ENCODE assay signal across 11 mouse cellular contexts in the genomic region with DNA sequence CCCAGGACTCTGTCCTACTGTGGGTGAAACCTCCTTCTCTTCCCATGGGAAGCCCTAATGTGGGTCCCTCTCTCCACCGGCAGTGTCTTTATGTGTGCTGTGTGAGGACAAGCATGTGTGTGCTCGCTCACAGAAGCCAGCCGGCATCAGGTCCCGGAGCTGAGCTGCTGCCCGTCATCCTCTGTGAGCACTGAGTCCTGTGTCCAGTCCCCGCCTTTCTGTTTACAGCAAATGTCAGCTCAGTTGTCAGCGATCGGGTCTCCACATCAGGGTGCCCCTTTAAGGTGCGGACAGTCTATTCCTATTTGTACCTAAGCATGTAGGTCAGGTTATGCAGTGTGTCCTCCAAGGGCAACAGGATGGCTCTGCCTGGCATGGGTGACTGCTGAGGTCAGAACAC. TPM values are rescaled to one million over a fixed set of nuclear protein-coding genes. Genes with fewer than 3 reads are reported as not detected.
DNase-seq lines count a peak whose midpoint lies in the region; ATAC-seq and TF ChIP-seq lines count a peak whose summit lies in the region.
"Had no signal": no experiment of that assay in that cellular context is flagged by ENCODE, and none has a peak within 500 bp of the region (broad histone marks: within the 10 kb centered on the region; RNA-seq: fewer than 3 reads in every experiment).

No protein-coding gene starts in this region.

- TF ChIP-seq CTCF in forebrain, postnatal 0 days (IDR thresholded peaks at IDR 0.05; ENCODE audit: low read depth) = no peak
- no peak for TF ChIP-seq CTCF in stomach, postnatal 0 days (IDR thresholded peaks at IDR 0.05; ENCODE audit: low read depth)

- 0 out of 2 replicates have a peak overlapping the region, but pooled peaks have one; percentile 65 for H3K27ac ChIP-seq in forebrain, embryonic 10.5 days
- no peak overlapping the region for H3K27ac ChIP-seq in forebrain, postnatal 0 days (ENCODE audit: low read depth, low read length)
- H3K27ac ChIP-seq in hindbrain, embryonic 16.5 days (ENCODE audit: low read depth, low read length) = 0 out of 2 replicates have a peak overlapping the region, but pooled peaks have one; percentile 29
- no peak overlapping the region for H3K27ac ChIP-seq in hindbrain, embryonic 12.5 days
- peak overlapping the region; percentile 95 for H3K27ac ChIP-seq in stomach, postnatal 0 days (replicated peaks)
- H3K27ac ChIP-seq: liver, embryonic 14.5 days; midbrain, embryonic 13.5 days had no signal

- H3K4me1 ChIP-seq in forebrain, embryonic 10.5 days = peaks cover 71% of the 10 kb centered on the region
- no peaks in the 10 kb centered on the region for H3K4me1 ChIP-seq in forebrain, postnatal 0 days (ENCODE audit: insufficient read depth)
- H3K4me1 ChIP-seq in hindbrain, embryonic 16.5 days (ENCODE audit: control insufficient read depth, insufficient read depth, low read depth, low read length) = peaks cover 23% of the 10 kb centered on the region
- peaks cover 58% of the 10 kb centered on the region for H3K4me1 ChIP-seq in hindbrain, embryonic 12.5 days
- peaks cover 92% of the 10 kb centered on the region for H3K4me1 ChIP-seq in megakaryocyte, embryonic 14.5 days
- peaks cover 40% of the 10 kb centered on the region for H3K4me1 ChIP-seq in stomach, postnatal 0 days (replicated peaks; ENCODE audit: control insufficient read depth, insufficient read depth)

- DNase-seq in forebrain, embryonic 10.5 days (ENCODE audit: extremely low spot score, low spot score) = no peak
- DNase-seq in forebrain, postnatal 0 days = no peak
- no peak for DNase-seq in stomach, postnatal 0 days (ENCODE audit: low spot score)
- no peak for DNase-seq in right cerebral cortex, postnatal 4 days

- H3K36me3 ChIP-seq in forebrain, embryonic 10.5 days (replicated peaks) = peaks cover 81% of the 10 kb centered on the region
- peaks cover 60% of the 10 kb centered on the region for H3K36me3 ChIP-seq in forebrain, postnatal 0 days (ENCODE audit: insufficient read depth)
- peaks cover 31% of the 10 kb centered on the region for H3K36me3 ChIP-seq in hindbrain, embryonic 16.5 days (ENCODE audit: control insufficient read depth, insufficient read depth, low read length)
- peaks cover 78% of the 10 kb centered on the region for H3K36me3 ChIP-seq in hindbrain, embryonic 12.5 days
- H3K36me3 ChIP-seq in megakaryocyte, embryonic 14.5 days (replicated peaks; ENCODE audit: low read length) = peaks cover 76% of the 10 kb centered on the region
- H3K36me3 ChIP-seq in stomach, postnatal 0 days (ENCODE audit: control insufficient read depth, insufficient read depth, low read length) = peaks cover 16% of the 10 kb centered on the region

- no peaks in the 10 kb centered on the region for H3K9me3 ChIP-seq in forebrain, embryonic 10.5 days
- H3K9me3 ChIP-seq in forebrain, postnatal 0 days (ENCODE audit: low read length) = no peaks in the 10 kb centered on the region
- H3K9me3 ChIP-seq in hindbrain, embryonic 16.5 days (ENCODE audit: control insufficient read depth, low read length) = no peaks in the 10 kb centered on the region
- H3K9me3 ChIP-seq in hindbrain, embryonic 12.5 days (replicated peaks) = no peaks in the 10 kb centered on the region
- H3K9me3 ChIP-seq in megakaryocyte, embryonic 14.5 days = no peaks in the 10 kb centered on the region
- H3K9me3 ChIP-seq in stomach, postnatal 0 days (ENCODE audit: control insufficient read depth, low read length) = no peaks in the 10 kb centered on the region
- H3K9me3 ChIP-seq: midbrain, embryonic 13.5 days had no signal

- ATAC-seq in forebrain, postnatal 0 days = no peak
- no peak for ATAC-seq in hindbrain, embryonic 16.5 days
- no peak for ATAC-seq in hindbrain, embryonic 12.5 days (ENCODE audit: low FRiP score)
- no peak for ATAC-seq in megakaryocyte, adult 5-6 weeks (ENCODE audit: poor library complexity, severe bottlenecking)
- no peak for ATAC-seq in stomach, postnatal 0 days (ENCODE audit: low FRiP score, low TSS enrichment)
- ATAC-seq: activated CD4-positive, CD25-positive, alpha-beta regulatory T cell, adult 4 months; midbrain, embryonic 13.5 days had no signal

- no peak overlapping the region for H3K9ac ChIP-seq in forebrain, postnatal 0 days
- no peak overlapping the region for H3K9ac ChIP-seq in hindbrain, embryonic 16.5 days (ENCODE audit: low read depth, low read length)
- H3K9ac ChIP-seq in hindbrain, embryonic 12.5 days = no peak overlapping the region
- peak overlapping the region; percentile 35; the same call in 1 of the 2 replicates for H3K9ac ChIP-seq in stomach, postnatal 0 days (ENCODE audit: low read length)
- H3K9ac ChIP-seq: liver, embryonic 14.5 days; midbrain, embryonic 13.5 days had no signal

- H3K4me2 ChIP-seq in forebrain, postnatal 0 days (ENCODE audit: low read depth) = no peak overlapping the region
- no peak overlapping the region for H3K4me2 ChIP-seq in hindbrain, embryonic 16.5 days (ENCODE audit: low read length)
- no peak overlapping the region for H3K4me2 ChIP-seq in hindbrain, embryonic 12.5 days (replicated peaks)
- no peak overlapping the region for H3K4me2 ChIP-seq in stomach, postnatal 0 days (replicated peaks; ENCODE audit: low read depth)
- H3K4me2 ChIP-seq: midbrain, embryonic 13.5 days had no signal

- no peak for TF ChIP-seq EP300 in stomach, postnatal 0 days (optimal IDR thresholded peaks at IDR 0.05)

- no peak overlapping the region for H3K4me3 ChIP-seq in forebrain, embryonic 10.5 days
- no peak overlapping the region for H3K4me3 ChIP-seq in forebrain, postnatal 0 days (ENCODE audit: low read depth, low read length)
- no peak overlapping the region for H3K4me3 ChIP-seq in hindbrain, embryonic 16.5 days (ENCODE audit: low read length)
- no peak overlapping the region for H3K4me3 ChIP-seq in hindbrain, embryonic 12.5 days
- peak overlapping the region; percentile 54 for H3K4me3 ChIP-seq in megakaryocyte, embryonic 14.5 days (replicated peaks)
- no peak overlapping the region for H3K4me3 ChIP-seq in stomach, postnatal 0 days (ENCODE audit: low read depth, low read length)
- H3K4me3 ChIP-seq: midbrain, embryonic 13.5 days had no signal

- no peaks in the 10 kb centered on the region for H3K27me3 ChIP-seq in forebrain, embryonic 10.5 days (ENCODE audit: poor library complexity, severe bottlenecking)
- no peaks in the 10 kb centered on the region for H3K27me3 ChIP-seq in forebrain, postnatal 0 days (ENCODE audit: insufficient read depth, low read length)
- no peaks in the 10 kb centered on the region for H3K27me3 ChIP-seq in hindbrain, embryonic 16.5 days (replicated peaks; ENCODE audit: control insufficient read depth, insufficient read depth, low read length)
- H3K27me3 ChIP-seq in hindbrain, embryonic 12.5 days = no peaks in the 10 kb centered on the region
- no peaks in the 10 kb centered on the region for H3K27me3 ChIP-seq in megakaryocyte, embryonic 14.5 days (replicated peaks)
- H3K27me3 ChIP-seq in stomach, postnatal 0 days (ENCODE audit: control insufficient read depth, insufficient read depth, low read length) = no peaks in the 10 kb centered on the region
- H3K27me3 ChIP-seq: midbrain, embryonic 13.5 days had no signal

- 95% methylated on average over 9 of the region's 9 CpGs for WGBS in forebrain, embryonic 10.5 days
- 87% methylated on average over 9 of the region's 9 CpGs for WGBS in forebrain, postnatal 0 days
- 88% methylated on average over 9 of the region's 9 CpGs for WGBS in hindbrain, embryonic 16.5 days
- WGBS in hindbrain, embryonic 12.5 days = 88% methylated on average over 9 of the region's 9 CpGs
- 60% methylated on average over 9 of the region's 9 CpGs for WGBS in stomach, postnatal 0 days

RNA-seq across cellular contexts. Expression of a gene that starts 6.7 kb away (rescaled TPM):
- 87.2 and 90.2 TPM in 2 replicates for polyA plus RNA-seq in forebrain, embryonic 10.5 days (2016; fragmentation: Nextera tagmentation; extraction: Ambion mirVana)
- total RNA-seq in forebrain, postnatal 0 days (2014; rRNA removed) = 61.6 and 63.0 TPM in 2 replicates
- 69.7 and 74.1 TPM in 2 replicates for polyA plus RNA-seq in forebrain, postnatal 0 days (2015; fragmentation: Nextera tagmentation; extraction: Ambion mirVana)
- 59.3 and 70.1 TPM in 2 replicates for polyA plus RNA-seq in hindbrain, embryonic 16.5 days (2015; fragmentation: Nextera tagmentation; extraction: Ambion mirVana)
- polyA plus RNA-seq in hindbrain, embryonic 12.5 days (2016; fragmentation: Nextera tagmentation; extraction: Ambion mirVana) = 110 and 115 TPM in 2 replicates
- polyA plus RNA-seq in megakaryocyte, embryonic 14.5 days (2012; ENCODE audit: insufficient read depth, low replicate concordance) = 40.6 and 61.8 TPM in 2 replicates
- 30.2 and 32.5 TPM in 2 replicates for total RNA-seq in megakaryocyte, adult 5-6 weeks (2015)
- 89.8 and 106 TPM in 2 replicates for total RNA-seq in megakaryocyte, adult 5-6 weeks (2017)
- 93.4 and 96.4 TPM in 2 replicates for polyA plus RNA-seq in stomach, postnatal 0 days (2015; fragmentation: Nextera tagmentation; extraction: Ambion mirVana)

RNA-seq across cellular contexts. Expression of a gene that starts 6.8 kb away (rescaled TPM):
- 49.4 and 51.3 TPM in 2 replicates for polyA plus RNA-seq in forebrain, embryonic 10.5 days (2016; fragmentation: Nextera tagmentation; extraction: Ambion mirVana)
- 45.1 and 46.8 TPM in 2 replicates for total RNA-seq in forebrain, postnatal 0 days (2014; rRNA removed)
- polyA plus RNA-seq in forebrain, postnatal 0 days (2015; fragmentation: Nextera tagmentation; extraction: Ambion mirVana) = 31.0 and 35.2 TPM in 2 replicates
- 36.7 and 45.4 TPM in 2 replicates for polyA plus RNA-seq in hindbrain, embryonic 16.5 days (2015; fragmentation: Nextera tagmentation; extraction: Ambion mirVana)
- polyA plus RNA-seq in hindbrain, embryonic 12.5 days (2016; fragmentation: Nextera tagmentation; extraction: Ambion mirVana) = 57.9 and 58.2 TPM in 2 replicates
- 32.0 and 53.9 TPM in 2 replicates for polyA plus RNA-seq in megakaryocyte, embryonic 14.5 days (2012; ENCODE audit: insufficient read depth, low replicate concordance)
- total RNA-seq in megakaryocyte, adult 5-6 weeks (2015) = 23.7 and 27.3 TPM in 2 replicates
- 17.5 and 19.3 TPM in 2 replicates for total RNA-seq in megakaryocyte, adult 5-6 weeks (2017)
- polyA plus RNA-seq in stomach, postnatal 0 days (2015; fragmentation: Nextera tagmentation; extraction: Ambion mirVana) = 19.4 and 20.9 TPM in 2 replicates

Comparison
In these comparisons a context has a peak if more than half of its experiments do, and no peak if none do; other contexts are left out.
1. H3K27ac ChIP-seq: peak in forebrain, embryonic 10.5 days (single experiment), hindbrain, embryonic 16.5 days (single experiment) and stomach, postnatal 0 days (single experiment); none in forebrain, postnatal 0 days (single experiment) and hindbrain, embryonic 12.5 days (single experiment).